Mouse (Mus musculus) liver, embryonic 14 days (tissue): Measurements from ENCODE around the gene Vwc2. TPM values are rescaled to one million over a fixed set of nuclear protein-coding genes. Genes with fewer than 3 reads are reported as not detected.

ENCODE experiments used
- polyA plus RNA-seq: library from polyadenylated mRNA; depleted of rRNA; stranded (reverse); fragments of >200 nt; gene quantifications from 2 replicates; pipeline ENCODE4 v1.2.3, GENCODE M21; 2012; rRNA removed

The Vwc2 gene
- 0.02 and 0.16 TPM in 2 replicates for polyA plus RNA-seq

GRCm38 (mm10) chr11:11113576-11114233 lies at the start of gene Vwc2:
Gene Vwc2 (plus strand): TSS chr11:11114223.

